Mouse (Mus musculus) kidney, embryonic 15.5 days (tissue): ENCODE measurements around the gene Phf21a. TPM values are rescaled to one million over a fixed set of nuclear protein-coding genes. Genes with fewer than 3 reads are reported as not detected.
A peak's percentile ranks its signal among the peaks of the same experiment; 100 is the strongest.

Experiments
- ATAC-seq: fragments of 200-750 bp; cut with Nextera tagmentation; replicated peaks from 2 replicates; pipeline ENCODE4 v1.8.0; 2017; ENCODE audit warnings: moderate TSS enrichment; ENCODE audit not compliant: low FRiP score
- H3K27ac ChIP-seq: fragments of 300-500 bp; sonication (generic); 2 replicates; pipeline ENCODE4 v1.5.1; 2015; ENCODE audit warnings: mild to moderate bottlenecking, inconsistent platforms
- H3K27me3 ChIP-seq: fragments of 300-500 bp; sonication (generic); 2 replicates; pipeline ENCODE4 v1.6.1; 2015; ENCODE audit warnings: inconsistent platforms
- H3K36me3 ChIP-seq: fragments of 300-500 bp; sonication (generic); 2 replicates; pipeline ENCODE4 v1.6.1; 2015; ENCODE audit warnings: inconsistent platforms
- H3K4me1 ChIP-seq: fragments of 300-500 bp; sonication (generic); 2 replicates; pipeline ENCODE4 v1.6.1; 2015; ENCODE audit warnings: inconsistent platforms
- H3K4me2 ChIP-seq: fragments of 300-500 bp; sonication (generic); 2 replicates; pipeline ENCODE4 v1.6.1; 2015; ENCODE audit warnings: moderate library complexity, mild to moderate bottlenecking, inconsistent platforms
- H3K4me3 ChIP-seq: fragments of 300-500 bp; sonication (generic); replicated peaks from 2 replicates; pipeline ENCODE4 v1.5.1; 2015; ENCODE audit warnings: mild to moderate bottlenecking, inconsistent platforms
- H3K9ac ChIP-seq: fragments of 300-500 bp; sonication (generic); 2 replicates; pipeline ENCODE4 v1.6.1; 2015; ENCODE audit warnings: mild to moderate bottlenecking, inconsistent platforms
- H3K9me3 ChIP-seq: fragments of 300-500 bp; sonication (generic); replicated peaks from 2 replicates; pipeline ENCODE4 v1.6.1; 2016; ENCODE audit warnings: inconsistent platforms
- WGBS: fragments of 180-500 bp; shearing (Covaris S2); methylation state at CpG from one replicate; pipeline ENCODE4 v1.1.7; 2015; ENCODE audit warnings: mixed read lengths; 5-methylcytosine and 5-hydroxymethylcytosine counted together
- polyA plus RNA-seq: library from polyadenylated mRNA; unstranded; fragments of >200 nt; fragmentation: Nextera tagmentation; extraction: Ambion mirVana; gene quantifications from 2 replicates; pipeline ENCODE4 v1.2.1, GENCODE M21; 2015

Phf21a gene
- polyA plus RNA-seq = 28.7 and 32.3 TPM in 2 replicates

DNA sequence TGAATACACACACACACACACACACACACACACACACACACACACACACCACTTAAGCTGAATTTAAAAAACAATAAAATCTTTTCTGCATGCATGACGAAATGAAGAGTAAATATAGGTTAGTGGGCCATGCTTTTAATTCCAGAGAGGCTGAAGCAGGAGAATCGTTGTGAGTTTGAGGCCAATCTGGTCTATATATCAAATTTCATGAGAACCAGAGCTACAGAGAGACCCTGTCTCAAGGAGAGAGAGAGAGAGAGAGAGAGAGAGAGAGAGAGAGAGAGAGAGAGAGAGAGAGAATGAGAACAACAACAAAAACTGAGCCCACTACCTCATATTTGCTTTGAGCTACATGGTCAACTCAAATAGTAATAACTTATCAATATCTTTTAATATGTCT lies at the start of gene Phf21a:
Gene Phf21a, plus strand, starts transcription at position 301 of the 400 bp plus-strand sequence.
- H3K4me3 ChIP-seq = no peak within 1 kb of the TSS
- H3K9ac ChIP-seq = no peak within 1 kb of the TSS
- 61% methylated on average over 2 of the region's 2 CpGs for WGBS

DNA sequence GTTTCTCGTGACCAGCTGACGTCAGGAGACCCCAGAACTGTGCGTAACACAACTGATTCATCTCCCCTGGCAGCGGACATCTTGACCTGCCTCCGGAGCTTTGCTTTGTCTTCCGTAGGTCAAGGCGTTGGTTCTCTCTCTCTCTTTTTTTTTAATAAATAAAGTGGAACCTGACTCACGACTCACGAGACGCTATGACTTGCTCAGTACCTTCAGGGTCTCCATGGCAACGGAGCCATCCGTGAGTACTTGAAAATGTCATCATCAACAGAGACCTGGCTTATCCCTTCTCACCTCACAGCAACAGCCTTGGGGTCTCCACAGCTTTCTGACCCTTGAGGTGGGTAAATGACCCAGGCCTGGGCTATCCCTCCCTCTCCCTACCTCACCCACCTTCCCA lies 49.6 kb upstream of the Phf21a start:
- no peaks in the 10 kb centered on the region for H3K9me3 ChIP-seq
- no peaks in the 10 kb centered on the region for H3K27me3 ChIP-seq
- no peak overlapping the region for H3K4me2 ChIP-seq
- no peak overlapping the region for H3K9ac ChIP-seq
- 88% methylated on average over 12 of the region's 12 CpGs for WGBS
- H3K4me1 ChIP-seq = no peaks in the 10 kb centered on the region
- no peak overlapping the region for H3K4me3 ChIP-seq
- H3K27ac ChIP-seq = no peak overlapping the region
- no peak for ATAC-seq
- H3K36me3 ChIP-seq = no peaks in the 10 kb centered on the region

More for the DNA sequence above, at the start of gene Phf21a:
- Histone ChIP-seq H3K27me3 (no peaks in the 10 kb centered on the region), H3K4me2 (no peak within 1 kb of the TSS), H3K36me3 (no peaks in the 10 kb centered on the region), H3K9me3 (no peaks in the 10 kb centered on the region), H3K4me1 (no peaks in the 10 kb centered on the region), H3K27ac (no peak within 1 kb of the TSS)
- no peak for ATAC-seq

DNA sequence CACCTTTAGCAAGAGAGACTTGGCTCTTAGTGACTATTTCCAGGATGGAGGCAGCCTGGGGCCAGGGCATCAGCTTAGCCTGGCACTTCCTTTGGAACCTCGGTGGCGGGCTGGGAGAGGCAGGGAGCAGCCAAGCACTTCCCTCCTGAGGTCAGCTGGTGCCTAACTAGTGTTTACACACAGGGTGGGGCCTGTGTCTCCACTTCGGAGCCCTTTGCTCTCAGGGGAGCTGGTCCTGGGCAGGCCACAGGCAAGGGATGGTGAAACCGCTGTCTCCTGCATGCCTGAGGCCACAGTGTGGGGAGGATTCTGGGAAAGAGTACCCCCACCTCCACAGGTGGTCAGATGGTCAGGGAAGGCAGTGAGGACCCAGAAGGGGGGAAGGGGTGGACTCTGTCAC lies 45.3 kb upstream of the Phf21a start:
- no peak overlapping the region for H3K27ac ChIP-seq
- H3K27me3 ChIP-seq = peaks cover 8% of the 10 kb centered on the region; the same call in 1 of the 2 replicates
- H3K9ac ChIP-seq = no peak overlapping the region
- WGBS = 22% methylated on average over 4 of the region's 4 CpGs
- no peaks in the 10 kb centered on the region for H3K9me3 ChIP-seq
- H3K4me2 ChIP-seq = no peak overlapping the region
- H3K36me3 ChIP-seq = no peaks in the 10 kb centered on the region
- ATAC-seq = 0 out of 2 replicates have a peak, but pooled peaks have one; percentile 29
- H3K4me1 ChIP-seq = no peaks in the 10 kb centered on the region
- H3K4me3 ChIP-seq = no peak overlapping the region

DNA sequence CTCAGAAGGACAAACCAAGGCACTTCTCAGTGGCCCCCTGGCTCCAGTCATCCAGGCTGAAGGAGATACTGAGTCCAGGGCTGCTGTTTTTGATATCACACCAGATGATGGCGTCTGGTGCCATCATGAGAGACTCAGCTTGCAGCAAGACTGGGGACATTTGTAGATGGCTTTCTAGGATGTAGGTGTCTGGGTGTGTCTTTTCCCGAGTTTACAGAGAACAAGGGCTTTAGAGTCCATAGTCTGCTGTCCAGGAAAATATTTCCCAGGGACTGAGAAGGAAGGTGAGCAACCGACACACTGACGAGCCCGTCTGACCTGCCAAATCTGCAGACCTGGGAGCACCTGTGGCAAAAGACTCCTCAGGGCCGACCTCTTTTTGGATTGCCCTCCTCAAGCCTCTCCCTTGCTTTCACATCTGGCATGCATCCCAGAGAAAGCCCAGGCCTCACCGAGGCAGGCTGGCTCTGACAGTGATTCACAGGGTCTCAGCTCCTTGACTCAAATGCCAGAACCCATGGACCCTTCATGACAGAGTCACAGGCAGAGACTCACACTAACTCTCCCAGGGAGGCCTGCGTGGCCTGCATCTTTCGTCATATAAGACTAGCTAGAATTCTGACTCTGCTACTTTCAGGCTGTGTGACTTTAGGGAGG lies 44.8 kb upstream of the Phf21a start:
- H3K27me3 ChIP-seq = peaks cover 13% of the 10 kb centered on the region; the same call in 1 of the 2 replicates
- no peaks in the 10 kb centered on the region for H3K4me1 ChIP-seq
- H3K4me2 ChIP-seq = no peak overlapping the region
- no peaks in the 10 kb centered on the region for H3K9me3 ChIP-seq
- ATAC-seq = no peak
- H3K27ac ChIP-seq = no peak overlapping the region
- H3K4me3 ChIP-seq = no peak overlapping the region
- WGBS = 68% methylated on average over 9 of the region's 9 CpGs
- no peaks in the 10 kb centered on the region for H3K36me3 ChIP-seq
- H3K9ac ChIP-seq = no peak overlapping the region

DNA sequence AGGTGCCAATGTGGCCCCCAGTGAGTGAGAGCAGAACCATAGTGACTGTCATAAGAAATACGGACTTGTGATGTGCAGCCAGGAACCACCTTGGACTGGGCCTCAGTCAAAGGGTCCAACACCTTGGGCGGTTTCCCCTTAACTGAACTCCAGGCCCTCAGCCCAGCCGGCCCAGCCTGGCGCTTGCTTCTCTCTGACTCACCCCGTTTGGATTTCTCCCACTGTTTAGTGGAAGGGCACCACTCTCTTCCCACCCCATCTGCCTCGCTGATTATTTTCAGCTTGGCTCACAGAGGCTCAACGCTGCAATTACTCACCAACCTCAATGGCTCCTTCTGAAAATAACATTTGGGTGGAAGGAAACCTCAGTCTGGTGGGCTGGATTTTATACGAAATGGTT lies 40.7 kb upstream of the Phf21a start:
- H3K36me3 ChIP-seq = no peaks in the 10 kb centered on the region
- no peak overlapping the region for H3K9ac ChIP-seq
- WGBS = 79% methylated on average over 8 of the region's 8 CpGs
- H3K4me2 ChIP-seq = no peak overlapping the region
- H3K27me3 ChIP-seq = peaks cover 34% of the 10 kb centered on the region
- peaks cover 17% of the 10 kb centered on the region for H3K4me1 ChIP-seq
- H3K9me3 ChIP-seq = no peaks in the 10 kb centered on the region
- H3K27ac ChIP-seq = no peak overlapping the region
- H3K4me3 ChIP-seq = no peak overlapping the region
- no peak for ATAC-seq

DNA sequence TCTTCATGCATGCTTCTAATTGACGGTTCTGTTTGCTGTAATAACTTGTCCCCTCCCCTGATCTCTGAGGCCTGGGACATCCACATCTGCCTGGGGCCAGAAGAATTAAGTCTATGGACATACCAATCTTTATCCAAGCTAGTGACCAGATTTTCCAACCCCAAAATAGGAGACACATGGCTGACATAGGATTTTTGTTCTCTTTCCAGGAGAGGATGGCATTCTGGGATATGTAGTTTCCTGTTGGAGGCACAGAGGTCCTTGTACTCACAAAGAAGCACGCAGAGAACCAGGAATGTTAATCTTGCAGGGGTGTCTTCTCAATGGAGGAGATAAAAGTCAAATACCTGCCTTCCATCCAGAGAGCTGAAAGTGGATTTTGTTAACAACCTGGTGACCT lies 40.2 kb upstream of the Phf21a start:
- ATAC-seq = no peak
- no peak overlapping the region for H3K4me3 ChIP-seq
- peaks cover 17% of the 10 kb centered on the region for H3K4me1 ChIP-seq
- H3K9ac ChIP-seq = no peak overlapping the region
- H3K4me2 ChIP-seq = no peak overlapping the region
- peaks cover 38% of the 10 kb centered on the region for H3K27me3 ChIP-seq
- no peaks in the 10 kb centered on the region for H3K36me3 ChIP-seq
- no peaks in the 10 kb centered on the region for H3K9me3 ChIP-seq
- H3K27ac ChIP-seq = no peak overlapping the region
- 53% methylated on average over 2 of the region's 2 CpGs for WGBS

DNA sequence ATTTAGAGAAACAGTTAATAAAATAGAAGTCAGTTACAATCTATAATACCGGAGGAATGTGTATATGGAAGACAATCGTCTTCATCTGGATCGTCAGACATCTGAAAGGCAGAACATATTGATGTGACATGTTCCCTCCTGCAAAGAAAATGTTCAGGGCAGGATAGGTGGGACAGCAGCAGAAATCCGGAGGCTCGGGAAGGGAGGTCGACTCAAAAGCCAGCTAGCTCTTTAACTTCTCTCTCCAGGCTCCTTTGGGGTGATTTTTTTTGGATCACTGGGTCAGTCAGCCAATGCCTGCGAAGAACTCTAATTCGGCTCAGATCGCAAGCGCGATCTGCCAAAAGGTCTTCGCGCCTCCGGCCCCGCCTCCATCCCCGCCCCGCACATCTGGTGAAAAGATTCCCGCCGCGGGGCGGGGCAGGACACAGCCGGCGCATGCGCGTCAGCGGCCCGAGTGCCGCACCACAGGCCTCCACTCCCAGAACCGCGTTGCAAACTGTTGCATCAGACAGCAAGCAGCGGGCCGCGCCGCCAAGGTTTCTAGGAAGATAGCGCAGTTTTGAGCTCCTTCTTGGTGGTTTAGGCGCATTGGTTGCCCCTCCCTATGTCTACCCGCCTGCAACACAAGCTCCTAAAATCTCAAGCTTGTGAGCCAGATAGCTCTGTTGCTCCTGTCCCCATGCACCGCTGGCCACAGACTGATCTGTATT lies 37.7 kb upstream of the Phf21a start:
- H3K27ac ChIP-seq = peak overlapping the region; percentile 85
- H3K4me2 ChIP-seq = peak overlapping the region; percentile 76
- H3K27me3 ChIP-seq = peaks cover 52% of the 10 kb centered on the region
- no peaks in the 10 kb centered on the region for H3K36me3 ChIP-seq
- 3% methylated on average over 38 of the region's 38 CpGs for WGBS
- peaks cover 38% of the 10 kb centered on the region for H3K4me1 ChIP-seq
- H3K9me3 ChIP-seq = no peaks in the 10 kb centered on the region
- H3K9ac ChIP-seq = peak overlapping the region; percentile 35
- ATAC-seq = peak; percentile 72
- H3K4me3 ChIP-seq = peak overlapping the region; percentile 43

DNA sequence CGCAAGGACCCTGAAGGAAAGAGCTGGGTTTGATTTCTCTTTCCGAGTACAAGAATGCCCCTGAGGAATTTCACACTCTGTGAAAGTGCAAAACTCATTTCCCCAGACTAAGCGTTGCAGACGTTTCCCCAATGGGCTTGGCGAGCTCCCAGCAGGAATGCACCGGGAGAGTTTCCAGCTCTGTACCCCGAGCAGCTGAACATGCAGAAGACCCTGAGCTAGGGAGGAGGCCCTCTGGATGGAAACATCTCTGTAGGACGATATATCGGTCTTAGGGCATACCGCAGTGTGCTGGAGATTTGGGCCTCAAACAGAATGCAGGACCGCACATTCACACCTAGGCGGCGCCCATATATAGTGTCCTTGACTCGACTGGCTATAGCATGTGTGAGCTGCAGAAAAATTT lies 37.1 kb upstream of the Phf21a start:
- ATAC-seq = 0 out of 2 replicates have a peak, but pooled peaks have one; percentile 49
- 1% methylated on average over 14 of the region's 14 CpGs for WGBS

DNA sequence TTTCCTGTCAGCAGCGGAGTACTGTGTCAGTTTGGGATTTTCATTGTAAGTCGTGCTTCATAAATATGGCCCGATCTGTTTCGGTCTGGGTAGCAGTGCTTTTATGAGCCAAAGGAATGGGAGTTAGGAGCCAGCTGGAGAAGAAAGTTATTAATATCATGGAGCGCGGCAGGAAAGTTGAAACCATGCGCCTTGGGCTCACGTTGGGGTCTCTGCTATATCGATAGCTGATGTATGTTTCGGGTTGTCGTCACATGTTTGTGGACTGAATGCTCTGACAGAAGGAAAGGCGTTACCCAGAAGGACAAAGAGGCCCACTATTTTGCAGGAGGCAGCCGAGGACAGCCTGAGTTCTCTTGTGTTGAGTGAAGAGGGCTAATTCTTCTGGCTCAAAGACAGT lies 36.2 kb upstream of the Phf21a start:
- H3K4me2 ChIP-seq = no peak overlapping the region
- H3K9me3 ChIP-seq = no peaks in the 10 kb centered on the region
- no peaks in the 10 kb centered on the region for H3K36me3 ChIP-seq
- peaks cover 38% of the 10 kb centered on the region for H3K4me1 ChIP-seq
- H3K27me3 ChIP-seq = peaks cover 62% of the 10 kb centered on the region
- ATAC-seq = no peak
- no peak overlapping the region for H3K27ac ChIP-seq
- 82% methylated on average over 13 of the region's 13 CpGs for WGBS
- H3K9ac ChIP-seq = no peak overlapping the region
- no peak overlapping the region for H3K4me3 ChIP-seq

More for the DNA sequence above, 37.1 kb upstream of the Phf21a start:
- no peaks in the 10 kb centered on the region for H3K9me3 ChIP-seq
- peaks cover 38% of the 10 kb centered on the region for H3K4me1 ChIP-seq
- peak overlapping the region; percentile 43 for H3K4me3 ChIP-seq
- H3K27me3 ChIP-seq = peaks cover 58% of the 10 kb centered on the region
- H3K9ac ChIP-seq = peak overlapping the region; percentile 35
- peak overlapping the region; percentile 76 for H3K4me2 ChIP-seq
- peak overlapping the region; percentile 85 for H3K27ac ChIP-seq
- no peaks in the 10 kb centered on the region for H3K36me3 ChIP-seq

DNA sequence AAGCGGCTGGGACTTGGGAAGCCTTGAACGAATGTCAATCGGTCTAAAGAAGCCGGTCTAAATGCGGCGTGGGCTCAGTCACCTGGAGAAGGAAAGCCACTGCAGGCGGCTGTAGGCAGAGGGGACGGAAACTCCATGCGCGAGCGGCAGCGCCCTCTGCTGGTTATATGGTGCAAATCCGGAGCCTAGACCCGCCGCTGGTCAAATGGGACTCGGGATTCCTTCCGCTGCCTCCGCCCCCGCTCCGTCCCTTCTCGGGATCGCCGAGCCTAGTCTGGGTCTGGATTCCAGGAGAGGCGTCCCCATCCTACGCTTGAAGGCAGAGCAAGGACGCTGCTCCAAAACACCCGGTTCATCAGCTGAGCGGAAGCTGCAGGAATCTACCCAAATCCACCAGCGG lies 34.4 kb upstream of the Phf21a start:
- Histone ChIP-seq H3K27me3 (peaks cover 57% of the 10 kb centered on the region), H3K27ac (no peak overlapping the region), H3K9ac (peak overlapping the region; percentile 43), H3K9me3 (no peaks in the 10 kb centered on the region), H3K4me1 (peaks cover 38% of the 10 kb centered on the region), H3K4me3 (peak overlapping the region; percentile 61), H3K4me2 (peak overlapping the region; percentile 100), H3K36me3 (no peaks in the 10 kb centered on the region)
- WGBS = under 1% methylated on average over 29 of the region's 29 CpGs
- peak; percentile 57 for ATAC-seq

DNA sequence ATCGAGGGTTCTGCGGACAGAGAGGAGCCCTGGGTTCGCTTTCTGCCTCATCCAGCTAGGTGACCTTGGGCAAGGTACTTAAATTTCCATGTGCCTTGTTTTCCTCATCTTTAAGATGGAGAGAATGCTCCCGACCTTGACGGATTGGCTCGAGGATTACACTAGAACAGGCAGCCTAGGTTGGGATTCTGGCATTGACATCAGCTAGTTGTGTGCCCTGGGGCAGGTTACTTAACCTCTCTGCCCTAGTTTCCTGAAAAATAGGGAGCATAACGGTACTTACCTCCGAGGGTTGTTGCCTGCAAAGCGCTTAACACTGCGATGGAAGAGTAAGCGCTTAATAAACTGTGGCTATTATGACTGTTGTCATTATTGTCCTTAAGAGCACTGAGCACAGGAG lies 34.0 kb upstream of the Phf21a start:
- Histone ChIP-seq H3K36me3 (no peaks in the 10 kb centered on the region), H3K4me2 (peak overlapping the region; percentile 100), H3K9me3 (no peaks in the 10 kb centered on the region), H3K4me3 (peak overlapping the region; percentile 61), H3K4me1 (peaks cover 38% of the 10 kb centered on the region), H3K9ac (peak overlapping the region; percentile 43), H3K27ac (no peak overlapping the region), H3K27me3 (peaks cover 55% of the 10 kb centered on the region)
- WGBS = 3% methylated on average over 11 of the region's 11 CpGs
- ATAC-seq = no peak

DNA sequence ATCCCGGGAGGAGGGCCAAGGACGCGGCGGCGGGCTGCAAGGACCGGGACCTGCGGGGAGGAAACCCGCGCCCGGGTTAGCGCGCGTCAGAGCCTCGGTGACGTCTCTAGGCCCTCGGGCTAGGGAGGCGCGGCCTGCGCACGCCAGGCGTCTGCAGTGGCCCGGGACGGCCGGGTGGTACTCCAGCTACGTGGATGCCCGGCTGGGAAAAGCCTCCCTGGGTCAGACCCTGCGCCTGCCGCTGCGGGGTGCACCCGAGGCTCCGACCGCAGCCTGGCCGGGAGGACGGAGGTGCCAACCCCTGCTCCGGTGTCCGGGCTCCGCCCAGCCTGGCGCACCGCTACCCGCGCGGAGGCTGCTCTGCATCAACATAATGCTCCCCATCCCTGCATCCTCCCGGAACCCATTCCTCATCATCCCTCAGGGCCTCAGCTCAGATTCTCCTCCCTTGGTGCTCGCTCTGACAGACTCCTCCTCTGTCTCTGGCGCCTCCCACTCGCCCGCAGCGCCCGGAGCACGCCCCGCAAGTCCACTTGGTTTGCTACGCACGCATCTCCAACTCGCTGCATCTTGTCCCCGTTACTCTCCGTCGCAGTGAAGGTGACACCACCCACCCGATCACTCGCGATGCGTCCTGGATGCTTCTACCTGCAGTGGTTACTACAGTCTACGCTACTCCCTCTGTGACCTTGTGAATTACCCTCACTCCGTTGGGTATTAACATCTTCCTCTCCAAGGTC lies 33.3 kb upstream of the Phf21a start:
- H3K36me3 ChIP-seq = no peaks in the 10 kb centered on the region
- H3K4me3 ChIP-seq = peak overlapping the region; percentile 61
- peak overlapping the region; percentile 40 for H3K9ac ChIP-seq
- no peak overlapping the region for H3K27ac ChIP-seq
- peak overlapping the region; percentile 100 for H3K4me2 ChIP-seq
- ATAC-seq = peak; percentile 49
- H3K4me1 ChIP-seq = peaks cover 38% of the 10 kb centered on the region
- peaks cover 47% of the 10 kb centered on the region for H3K27me3 ChIP-seq
- H3K9me3 ChIP-seq = no peaks in the 10 kb centered on the region
- under 1% methylated on average over 63 of the region's 63 CpGs for WGBS
